Mouse (Mus musculus): Measurements from ENCODE around the gene Dusp9.

- TF ChIP-seq EP300 (IDR thresholded peaks at IDR 0.05; ENCODE audit: low read depth), result no peak
- TF ChIP-seq CTCF (IDR thresholded peaks at IDR 0.05; ENCODE audit: low read depth), result no peak
Measured at GRCm38 (mm10) chrX:73672879-73673618, 33.8 kb downstream of the Dusp9 start, which contains the start of gene Slc6a8.

Measured in liver, postnatal 0 days (tissue).